ENCODE assay signal across 7 mouse cellular contexts in genomic region chr3:95997203-95997721, GRCm38 (mm10). TPM values are rescaled to one million over a fixed set of nuclear protein-coding genes. Genes with fewer than 3 reads are reported as not detected.
DNase-seq lines count a peak whose midpoint lies in the region; ATAC-seq and TF ChIP-seq lines count a peak whose summit lies in the region.

No protein-coding gene starts in this region.

- ATAC-seq in megakaryocyte, adult 5-6 weeks (ENCODE audit: poor library complexity, severe bottlenecking): no peak
- ATAC-seq in heart, embryonic 11.5 days (replicated peaks; ENCODE audit: insufficient number of reproducible peaks, low FRiP score, low TSS enrichment): 0 out of 2 replicates have a peak, but pooled peaks have one; percentile 13
- 0 out of 2 replicates have a peak, but pooled peaks have one; percentile 6 for ATAC-seq in limb, embryonic 14.5 days (ENCODE audit: low FRiP score, low read depth)

- DNase-seq in cerebellum, postnatal 36 days: peak; percentile 33 to 53
- peak; percentile 54 for DNase-seq in limb, embryonic 14.5 days (ENCODE audit: low spot score)
- peak; percentile 50 for DNase-seq in retina, embryonic 14.5 days (ENCODE audit: low spot score)
- DNase-seq in adrenal gland, postnatal 36 days: no peak

- H3K9ac ChIP-seq in heart, embryonic 11.5 days (ENCODE audit: low read depth, low read length): peak overlapping the region; percentile 4; the same call in 1 of the 2 replicates
- H3K9ac ChIP-seq in limb, embryonic 14.5 days (ENCODE audit: low read depth, low read length, severe bottlenecking): no peak overlapping the region

- peaks cover 44% of the 10 kb centered on the region for H3K36me3 ChIP-seq in megakaryocyte, embryonic 14.5 days (replicated peaks; ENCODE audit: low read length)
- H3K36me3 ChIP-seq in heart, embryonic 11.5 days (ENCODE audit: control insufficient read depth, insufficient read depth, low read length): peaks cover 3% of the 10 kb centered on the region
- peaks cover 8% of the 10 kb centered on the region for H3K36me3 ChIP-seq in limb, embryonic 14.5 days (ENCODE audit: control insufficient read depth, insufficient read depth, low read length)

- H3K4me3 ChIP-seq in megakaryocyte, embryonic 14.5 days (replicated peaks): peak overlapping the region; percentile 94
- peak overlapping the region; percentile 75; the same call in 1 of the 2 replicates for H3K4me3 ChIP-seq in heart, embryonic 11.5 days (ENCODE audit: low read depth, low read length)
- peak overlapping the region; percentile 76; the same call in 1 of the 2 replicates for H3K4me3 ChIP-seq in limb, embryonic 14.5 days (replicated peaks; ENCODE audit: low read length)

- H3K27ac ChIP-seq in heart, embryonic 11.5 days (ENCODE audit: low read depth, low read length): peak overlapping the region; percentile 99; the same call in 1 of the 2 replicates
- H3K27ac ChIP-seq in limb, embryonic 14.5 days (replicated peaks; ENCODE audit: low read depth, low read length): no peak overlapping the region

- no peaks in the 10 kb centered on the region for H3K27me3 ChIP-seq in megakaryocyte, embryonic 14.5 days (replicated peaks)
- H3K27me3 ChIP-seq in heart, embryonic 11.5 days (ENCODE audit: control insufficient read depth, insufficient read depth, low read length): no peaks in the 10 kb centered on the region
- H3K27me3 ChIP-seq in limb, embryonic 14.5 days (ENCODE audit: control insufficient read depth, insufficient read depth, low read length): no peaks in the 10 kb centered on the region

- TF ChIP-seq POLR2A in limb, embryonic 14.5 days (IDR thresholded peaks at IDR 0.05; ENCODE audit: borderline replicate concordance, extremely low read depth, insufficient read depth, insufficient read length): no peak

- H3K4me1 ChIP-seq in megakaryocyte, embryonic 14.5 days: peaks cover 90% of the 10 kb centered on the region
- peaks cover 49% of the 10 kb centered on the region for H3K4me1 ChIP-seq in heart, embryonic 11.5 days (ENCODE audit: control insufficient read depth, insufficient read depth, low read length)
- H3K4me1 ChIP-seq in limb, embryonic 14.5 days (ENCODE audit: control insufficient read depth, insufficient read depth, low read length): peaks cover 29% of the 10 kb centered on the region

- 16% methylated on average over 9 of the region's 9 CpGs for WGBS in heart, embryonic 11.5 days (ENCODE audit: insufficient replicate concordance)
- 6% methylated on average over 9 of the region's 9 CpGs for WGBS in limb, embryonic 14.5 days

- peak overlapping the region; percentile 89 for H3K4me2 ChIP-seq in heart, embryonic 11.5 days
- peak overlapping the region; percentile 57 for H3K4me2 ChIP-seq in limb, embryonic 14.5 days (replicated peaks; ENCODE audit: low read depth, low read length, severe bottlenecking)

- no peaks in the 10 kb centered on the region for H3K9me3 ChIP-seq in megakaryocyte, embryonic 14.5 days
- H3K9me3 ChIP-seq in heart, embryonic 11.5 days (replicated peaks; ENCODE audit: control insufficient read depth, low read length): no peaks in the 10 kb centered on the region
- no peaks in the 10 kb centered on the region for H3K9me3 ChIP-seq in limb, embryonic 14.5 days (ENCODE audit: control insufficient read depth, low read length)

RNA-seq across cellular contexts. Expression of gene Plekho1, which starts 1.5 kb away (rescaled TPM):
- polyA plus RNA-seq in megakaryocyte, embryonic 14.5 days (2012; ENCODE audit: insufficient read depth, low replicate concordance): 556 and 663 TPM in 2 replicates
- 116 and 124 TPM in 2 replicates for total RNA-seq in megakaryocyte, adult 5-6 weeks (2015)
- total RNA-seq in megakaryocyte, adult 5-6 weeks (2017): 104 and 119 TPM in 2 replicates
- polyA plus RNA-seq in heart, embryonic 11.5 days (2014; fragmentation: Nextera tagmentation; extraction: Ambion mirVana): 69.5 and 82.2 TPM in 2 replicates
- 115 and 120 TPM in 2 replicates for polyA plus RNA-seq in limb, embryonic 14.5 days (2012; rRNA removed)
- 38.0 and 47.8 TPM in 2 replicates for polyA plus RNA-seq in limb, embryonic 14.5 days (2014; fragmentation: Nextera tagmentation; extraction: Ambion mirVana)
- 10 to 100 TPM; 18.5 to 29.8 TPM for total RNA-seq in adrenal gland, postnatal 36 days (2021)

Comparison
In these comparisons a context has a peak if more than half of its experiments do, and no peak if none do; other contexts are left out.
1. DNase-seq: peak in cerebellum, postnatal 36 days (2 of 2), limb, embryonic 14.5 days (single experiment) and retina, embryonic 14.5 days (single experiment); none in adrenal gland, postnatal 36 days (0 of 2).
2. Peak in every context shown above with its lines, with median percentiles within 50 percentile points of each other: H3K4me3 ChIP-seq.